Mouse (Mus musculus): ENCODE measurements around the gene Hipk2.

DNA sequence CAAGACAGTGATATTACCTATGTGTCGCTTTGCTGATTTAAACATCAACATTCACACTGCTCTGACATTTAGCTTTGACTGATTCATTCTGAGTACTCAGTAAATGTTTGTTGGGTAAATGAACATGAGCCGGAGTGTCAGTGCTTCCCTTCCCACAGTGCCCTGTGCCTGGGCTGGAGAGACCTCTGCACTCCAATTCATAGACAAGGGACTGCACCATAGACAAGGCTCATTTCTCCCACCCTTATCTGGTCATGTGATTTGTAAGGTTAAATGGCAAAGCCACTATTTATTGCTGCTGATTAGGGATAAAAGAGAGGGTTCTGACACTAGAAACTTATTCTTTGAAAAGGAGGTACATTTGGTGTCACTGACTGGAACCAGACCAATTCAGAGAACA, 118.4 kb downstream of the Hipk2 start:
- TF ChIP-seq POLR2A (IDR thresholded peaks at IDR 0.05; ENCODE audit: extremely low read depth, insufficient read depth, low read length) (no peak), CTCF (IDR thresholded peaks at IDR 0.05; ENCODE audit: extremely low read depth, insufficient read depth, low read length) (no peak)
